Comparison of ENCODE assay signal across 9 mouse cellular contexts in genomic region chr8:128551421-128552139, GRCm38 (mm10).
DNase-seq lines count a peak whose midpoint lies in the region; ATAC-seq and TF ChIP-seq lines count a peak whose summit lies in the region.
"Had no signal": no experiment of that assay in that cellular context is flagged by ENCODE, and none has a peak within 500 bp of the region (broad histone marks: within the 10 kb centered on the region; RNA-seq: fewer than 3 reads in every experiment).

No protein-coding gene starts in this region.

- no peaks in the 10 kb centered on the region for H3K9me3 ChIP-seq in kidney, postnatal 0 days (replicated peaks; ENCODE audit: low read length)
- H3K9me3 ChIP-seq in liver, embryonic 14.5 days (ENCODE audit: control insufficient read depth, low read length): no peaks in the 10 kb centered on the region
- H3K9me3 ChIP-seq: heart, embryonic 13.5 days had no signal

- H3K36me3 ChIP-seq in kidney, postnatal 0 days (ENCODE audit: insufficient read depth, low read length): no peaks in the 10 kb centered on the region
- no peaks in the 10 kb centered on the region for H3K36me3 ChIP-seq in liver, embryonic 14.5 days (replicated peaks; ENCODE audit: control insufficient read depth, insufficient read depth, low read depth)
- H3K36me3 ChIP-seq: heart, embryonic 13.5 days had no signal

- no peaks in the 10 kb centered on the region for H3K4me1 ChIP-seq in kidney, postnatal 0 days (replicated peaks; ENCODE audit: insufficient read depth, low read length)
- no peaks in the 10 kb centered on the region for H3K4me1 ChIP-seq in liver, embryonic 14.5 days (replicated peaks; ENCODE audit: control insufficient read depth in 2 of 2, insufficient read depth in 2 of 2, low read length in 1 of 2)

- ATAC-seq in kidney, postnatal 0 days (replicated peaks; ENCODE audit: low FRiP score, low read depth): no peak
- no peak for ATAC-seq in liver, embryonic 14.5 days (ENCODE audit: insufficient read depth)

- H3K27me3 ChIP-seq in kidney, postnatal 0 days (ENCODE audit: insufficient read depth, low read length): no peaks in the 10 kb centered on the region
- H3K27me3 ChIP-seq in liver, embryonic 14.5 days (ENCODE audit: control insufficient read depth, insufficient read depth, low read length): no peaks in the 10 kb centered on the region
- H3K27me3 ChIP-seq: heart, embryonic 13.5 days had no signal

- DNase-seq in A20 (ENCODE audit: low read depth, low spot score): peak; percentile 62
- DNase-seq in T-cell, adult 2 months (ENCODE audit: low spot score): peak; percentile 62
- peak; percentile 78 to 79 for DNase-seq in cerebellum, postnatal 14 days
- peak; percentile 51 to 56 for DNase-seq in frontal cortex, postnatal 25 days (ENCODE audit: low spot score in 2 of 2)
- DNase-seq in kidney, postnatal 0 days (ENCODE audit: low spot score): peak; percentile 83
- peak in 1 of 3 experiments; percentile 9 for DNase-seq in liver, embryonic 14.5 days (ENCODE audit: low read depth in 3 of 3, low spot score in 3 of 3)
- DNase-seq in ovary, postnatal 10 days (ENCODE audit: low spot score): peak; percentile 35
- DNase-seq in thymus, postnatal 0 days (ENCODE audit: low spot score): peak; percentile 79

- WGBS in kidney, postnatal 0 days: 39% methylated on average over 15 of the region's 15 CpGs
- 46% methylated on average over 15 of the region's 15 CpGs for WGBS in liver, embryonic 14.5 days (ENCODE audit: insufficient replicate concordance)

- TF ChIP-seq EP300 in liver, embryonic 14.5 days (IDR thresholded peaks at IDR 0.05; ENCODE audit: low read depth): no peak

- peak; percentile 89 for TF ChIP-seq CTCF in kidney, postnatal 0 days (IDR thresholded peaks at IDR 0.05; ENCODE audit: low read depth)
- TF ChIP-seq CTCF in liver, embryonic 14.5 days (IDR thresholded peaks at IDR 0.05; ENCODE audit: low read depth): peak; percentile 83

- no peak overlapping the region for H3K4me3 ChIP-seq in kidney, postnatal 0 days (replicated peaks; ENCODE audit: low read depth, low read length)
- no peak overlapping the region for H3K4me3 ChIP-seq in liver, embryonic 14.5 days (ENCODE audit: insufficient read depth in 1 of 2, low read depth in 2 of 2, low read length in 2 of 2)
- H3K4me3 ChIP-seq: heart, embryonic 13.5 days had no signal

- no peak overlapping the region for H3K4me2 ChIP-seq in kidney, postnatal 0 days (ENCODE audit: low read length)
- no peak overlapping the region for H3K4me2 ChIP-seq in liver, embryonic 14.5 days (ENCODE audit: low read depth)
- H3K4me2 ChIP-seq: heart, embryonic 13.5 days had no signal

- no peak overlapping the region for H3K27ac ChIP-seq in kidney, postnatal 0 days
- no peak overlapping the region for H3K27ac ChIP-seq in liver, embryonic 14.5 days
- H3K27ac ChIP-seq: heart, embryonic 13.5 days had no signal

- H3K9ac ChIP-seq in kidney, postnatal 0 days (ENCODE audit: low read depth, low read length): no peak overlapping the region
- no peak overlapping the region for H3K9ac ChIP-seq in liver, embryonic 14.5 days (replicated peaks)
- H3K9ac ChIP-seq: heart, embryonic 13.5 days had no signal
